In genomic region chr2:28247098-28247497, GRCm38 (mm10) we compare ENCODE assay signal across 23 mouse cellular contexts. TPM values are rescaled to one million over a fixed set of nuclear protein-coding genes. Genes with fewer than 3 reads are reported as not detected.
DNase-seq lines count a peak whose midpoint lies in the region; ATAC-seq lines count a peak whose summit lies in the region.
"Had no signal": no experiment of that assay in that cellular context is flagged by ENCODE, and none has a peak within 500 bp of the region (broad histone marks: within the 10 kb centered on the region; RNA-seq: fewer than 3 reads in every experiment).

No protein-coding gene starts in this region.

- peak; percentile 49 to 72 for DNase-seq in cerebellum, postnatal 25 days
- peak; percentile 22 for DNase-seq in left cerebral cortex, postnatal 4 days
- no peak for DNase-seq in left cerebral cortex, postnatal 14 days (ENCODE audit: low spot score in 2 of 2)
- peak; percentile 10 for DNase-seq in R1 (ENCODE audit: low read depth, low spot score)
- DNase-seq in brain, adult 2 months (ENCODE audit: low read depth, low spot score) = peak; percentile 71
- no peak for DNase-seq in kidney, adult 11 months
- DNase-seq in embryo, embryonic 9.5 days (ENCODE audit: extremely low spot score) = no peak
- DNase-seq: adrenal gland, postnatal 10 days; B cell, adult 2 months; embryo, embryonic 11 days; gastrocnemius, postnatal 14 days; heart, postnatal 36 days; kidney, adult 18-20 months; kidney, postnatal 36 days; liver, postnatal 0 days; lung, postnatal 36 days; spleen, adult 18-20 months; thymus, postnatal 14 days had no signal

- intact Hi-C loops in left cerebral cortex, postnatal 4 days (cut with DNase I) = no loop called here
- intact Hi-C loops in left cerebral cortex, postnatal 14 days (cut with DNase I) = no loop called here

- ATAC-seq in cerebellum, adult (ENCODE audit: insufficient number of reproducible peaks, low FRiP score, low TSS enrichment) = no peak
- ATAC-seq: activated CD4-positive, CD25-positive, alpha-beta regulatory T cell, adult 4 months; forebrain, embryonic 16.5 days; inflammation-experienced regulatory T-cells, adult 6 months; liver, embryonic 12.5 days; liver, postnatal 0 days had no signal

RNA-seq across cellular contexts. Expression of gene Olfm1, which starts 54.3 kb away (rescaled TPM):
- total RNA-seq in left cerebral cortex, postnatal 4 days (2021) = 100 to 1,000 TPM; 417 to 489 TPM
- 1,000 to 10,000 TPM; 1,332 to 1,338 TPM for total RNA-seq in left cerebral cortex, postnatal 14 days (2021)

Comparison
In these comparisons a context has a peak if more than half of its experiments do, and no peak if none do; other contexts are left out.
1. DNase-seq: peak in cerebellum, postnatal 25 days (2 of 2), left cerebral cortex, postnatal 4 days (single experiment), R1 (single experiment) and brain, adult 2 months (single experiment); none in left cerebral cortex, postnatal 14 days (0 of 2), kidney, adult 11 months (single experiment) and embryo, embryonic 9.5 days (single experiment).